Mouse (Mus musculus) thymus, adult 2 months (tissue): ENCODE data around the gene Nhlrc4. TPM values are rescaled to one million over a fixed set of nuclear protein-coding genes. Genes with fewer than 3 reads are reported as not detected.

ENCODE experiments used
- DNase-seq: peaks from one replicate; pipeline ENCODE4 v3.0.0; 2021
- H3K27ac ChIP-seq: fragments of 200-500 bp; 2 replicates; pipeline ENCODE4 v1.5.1; 2012; ENCODE audit warnings: low read length, control low read depth; ENCODE audit not compliant: control insufficient read depth, insufficient read depth
- H3K27me3 ChIP-seq: fragments of 200-500 bp; 2 replicates; pipeline ENCODE4 v1.6.1; 2012; ENCODE audit warnings: mild to moderate bottlenecking, low read length, moderate library complexity, mixed read lengths; ENCODE audit not compliant: control insufficient read depth, insufficient read depth
- H3K36me3 ChIP-seq: fragments of 200-500 bp; 2 replicates; pipeline ENCODE4 v1.6.1; 2012; ENCODE audit warnings: mild to moderate bottlenecking, low read length, moderate library complexity; ENCODE audit not compliant: control insufficient read depth, insufficient read depth
- H3K4me1 ChIP-seq: fragments of 200-500 bp; replicated peaks from 2 replicates; pipeline ENCODE4 v1.6.1; 2012; ENCODE audit warnings: low read length; ENCODE audit not compliant: control insufficient read depth, insufficient read depth
- H3K4me3 ChIP-seq: fragments of 200-500 bp; 2 replicates; pipeline ENCODE4 v1.5.1; 2012; ENCODE audit warnings: mild to moderate bottlenecking, low read length, control low read depth, moderate library complexity; ENCODE audit not compliant: control insufficient read depth, insufficient read depth
- CTCF ChIP-seq: fragments of 200-500 bp; IDR thresholded peaks from 2 replicates; pipeline ENCODE4 v1.5.1; 2012; ENCODE audit warnings: mild to moderate bottlenecking, control low read depth, low read length, moderate library complexity, borderline replicate concordance; ENCODE audit not compliant: control insufficient read depth, poor library complexity, insufficient read depth; ENCODE audit errors: extremely low read depth
- POLR2A ChIP-seq: fragments of 200-500 bp; IDR thresholded peaks from 2 replicates; pipeline ENCODE4 v1.6.1; 2012; ENCODE audit warnings: mild to moderate bottlenecking, low read length, control low read depth, moderate library complexity; ENCODE audit not compliant: control insufficient read depth, poor library complexity, insufficient read depth; ENCODE audit errors: extremely low read depth
- WGBS: fragments of 180-500 bp; shearing (Covaris S2); methylation state at CpG from one replicate; pipeline ENCODE4 v1.1.7; 2018; 5-methylcytosine and 5-hydroxymethylcytosine counted together
- polyA plus RNA-seq: library from polyadenylated mRNA; depleted of rRNA; stranded (reverse); fragments of >200 nt; gene quantifications from 2 replicates; pipeline ENCODE4 v1.2.3, GENCODE M21; 2012

Gene Nhlrc4
- polyA plus RNA-seq, 1 experiment = 0.62 TPM

DNA sequence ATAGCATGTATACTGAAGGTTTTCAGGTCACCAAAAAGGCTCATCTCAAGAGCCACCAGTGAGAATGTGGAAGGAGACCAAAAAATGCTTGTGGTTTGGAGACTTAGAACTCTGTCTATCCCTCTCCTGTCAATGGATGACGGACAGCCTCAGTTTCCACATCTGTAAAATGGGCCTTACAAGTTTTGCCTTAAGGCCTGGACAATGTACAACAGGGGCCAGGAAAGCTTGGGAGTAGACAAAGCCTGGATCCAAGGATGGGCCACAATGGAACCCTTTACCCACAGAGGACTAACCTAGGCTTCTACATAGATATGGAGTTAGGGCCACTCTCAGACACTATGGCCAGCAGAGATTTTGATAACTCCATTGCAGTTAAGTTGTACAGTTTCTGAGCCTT lies 39.3 kb upstream of the Nhlrc4 start:
- Histone ChIP-seq H3K27ac (no peak overlapping the region), H3K36me3 (no peaks in the 10 kb centered on the region), H3K4me1 (peaks cover 11% of the 10 kb centered on the region), H3K27me3 (no peaks in the 10 kb centered on the region), H3K4me3 (no peak overlapping the region)
- WGBS = 97% methylated on average over 1 of the region's 1 CpGs
- DNase-seq = no peak
- no peak for TF ChIP-seq POLR2A
- no peak for TF ChIP-seq CTCF

DNA sequence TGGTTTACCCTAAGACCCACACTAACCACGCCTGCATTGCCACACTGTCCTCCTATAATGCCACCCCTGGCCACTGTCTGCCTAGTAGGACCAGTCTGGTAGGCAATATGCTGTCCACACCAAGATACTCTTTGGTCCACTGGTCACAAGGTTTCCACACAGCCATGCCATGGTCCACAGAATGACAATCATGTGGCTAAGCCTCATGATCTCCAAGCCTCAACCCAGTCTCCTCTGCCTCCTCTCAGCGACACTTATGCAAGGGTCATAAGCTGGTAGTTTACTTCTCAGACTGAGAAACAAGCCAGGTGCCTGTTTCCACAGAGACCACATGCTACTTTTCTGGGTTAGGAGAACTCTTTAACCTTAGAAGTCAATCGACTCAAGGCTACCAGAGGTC lies 38.2 kb upstream of the Nhlrc4 start:
- Histone ChIP-seq H3K4me3 (no peak overlapping the region), H3K27me3 (no peaks in the 10 kb centered on the region), H3K4me1 (peaks cover 11% of the 10 kb centered on the region), H3K27ac (no peak overlapping the region), H3K36me3 (no peaks in the 10 kb centered on the region)
- TF ChIP-seq POLR2A (no peak), CTCF (no peak)
- DNase-seq = no peak
- WGBS = 93% methylated on average over 3 of the region's 3 CpGs

DNA sequence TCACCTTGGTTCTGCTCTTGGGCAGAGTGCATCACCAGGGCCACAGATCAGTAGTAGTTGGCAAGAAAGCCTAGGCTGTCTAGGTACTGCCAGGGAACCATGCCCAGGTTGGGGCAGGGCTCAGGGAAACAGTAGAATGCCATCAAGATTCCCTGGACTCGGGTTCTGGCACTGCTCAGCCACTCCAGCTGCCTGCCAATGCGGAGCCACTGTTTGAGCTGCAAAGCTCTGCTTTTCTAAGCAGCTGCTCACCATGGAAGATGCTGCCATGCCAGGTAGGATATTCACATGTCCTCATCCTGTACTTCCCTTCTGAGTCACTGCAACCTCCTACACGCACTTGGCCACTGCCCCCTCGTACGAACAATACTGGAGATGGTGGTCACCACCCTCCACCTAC lies 36.1 kb upstream of the Nhlrc4 start:
- DNase-seq = no peak
- no peaks in the 10 kb centered on the region for H3K36me3 ChIP-seq
- H3K4me3 ChIP-seq = no peak overlapping the region
- H3K27me3 ChIP-seq = no peaks in the 10 kb centered on the region
- 91% methylated on average over 5 of the region's 5 CpGs for WGBS
- H3K4me1 ChIP-seq = peaks cover 9% of the 10 kb centered on the region
- TF ChIP-seq CTCF (no peak), POLR2A (no peak)
- H3K27ac ChIP-seq = no peak overlapping the region

DNA sequence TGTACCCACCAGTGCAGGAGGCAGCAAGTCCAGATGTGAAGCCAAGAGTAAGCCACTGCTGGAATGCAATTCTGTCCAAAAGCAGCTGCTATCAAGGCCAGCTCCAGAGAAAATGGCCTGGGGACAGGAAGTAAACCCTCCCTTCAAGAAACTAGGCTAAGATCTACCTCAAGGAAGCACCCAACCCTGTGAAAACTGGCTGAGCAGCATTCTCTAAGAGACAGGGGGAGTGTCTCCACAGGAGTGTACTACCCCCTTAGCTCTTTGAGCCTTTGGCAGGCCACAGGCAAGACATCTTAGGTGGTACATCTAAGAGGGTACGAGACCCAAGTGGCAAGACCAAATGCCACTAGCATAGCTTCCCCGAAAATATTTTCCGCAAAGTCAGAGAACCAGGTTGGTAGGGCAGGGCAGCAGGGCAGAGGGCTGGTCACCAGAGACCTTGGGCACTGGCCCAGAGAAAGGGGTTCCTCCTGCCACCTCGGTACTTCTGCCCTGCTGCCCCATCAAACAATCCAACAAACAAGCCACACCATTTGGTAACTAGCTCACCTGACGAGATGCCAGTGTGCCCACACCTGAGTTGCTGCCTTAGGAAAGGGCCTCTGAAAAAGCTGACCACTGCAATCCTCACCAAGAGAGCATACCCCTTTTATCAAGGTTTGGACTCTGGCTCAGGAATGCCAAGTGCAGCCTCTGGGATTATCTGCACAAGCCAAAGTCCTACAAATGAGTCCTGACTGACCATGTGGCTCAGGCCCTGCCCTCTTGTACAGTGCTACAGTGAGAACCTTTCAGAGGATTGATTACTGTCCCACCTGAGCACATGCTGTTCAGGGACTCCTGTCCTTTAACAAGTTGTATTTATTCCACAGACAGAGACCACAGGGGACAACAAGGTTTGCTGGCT lies 35.3 kb upstream of the Nhlrc4 start:
- TF ChIP-seq POLR2A (no peak), CTCF (no peak)
- 88% methylated on average over 5 of the region's 5 CpGs for WGBS
- Histone ChIP-seq H3K36me3 (no peaks in the 10 kb centered on the region), H3K4me3 (no peak overlapping the region), H3K27me3 (no peaks in the 10 kb centered on the region), H3K4me1 (peaks cover 7% of the 10 kb centered on the region), H3K27ac (no peak overlapping the region)
- DNase-seq = no peak

GRCm38 (mm10) chr17:25970954-25971707 lies 26.4 kb upstream of the Nhlrc4 start:
- no peak for TF ChIP-seq POLR2A
- no peak for TF ChIP-seq CTCF
- DNase-seq = no peak
- no peak overlapping the region for H3K27ac ChIP-seq
- WGBS = 74% methylated on average over 4 of the region's 4 CpGs
- no peaks in the 10 kb centered on the region for H3K27me3 ChIP-seq
- H3K4me1 ChIP-seq = no peaks in the 10 kb centered on the region
- no peak overlapping the region for H3K4me3 ChIP-seq
- H3K36me3 ChIP-seq = no peaks in the 10 kb centered on the region

DNA sequence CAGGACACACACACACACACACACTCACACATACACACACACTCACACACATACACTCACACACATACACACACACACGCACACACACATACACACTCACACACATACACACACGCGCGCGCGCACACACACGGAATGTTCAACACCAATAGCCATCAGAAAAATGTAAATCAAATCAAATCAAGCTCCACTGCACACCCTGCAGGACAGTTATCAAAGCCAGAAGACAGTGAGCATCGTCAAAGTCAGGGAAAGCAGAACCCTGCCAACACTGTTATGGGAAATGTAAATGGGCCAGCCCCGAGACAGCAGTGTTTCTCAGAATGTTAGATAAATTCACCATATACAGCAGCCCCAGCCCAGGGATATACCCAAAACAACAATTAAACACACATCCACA lies 25.7 kb upstream of the Nhlrc4 start:
- Histone ChIP-seq H3K27ac (no peak overlapping the region), H3K4me3 (no peak overlapping the region), H3K36me3 (no peaks in the 10 kb centered on the region), H3K27me3 (no peaks in the 10 kb centered on the region), H3K4me1 (no peaks in the 10 kb centered on the region)
- 93% methylated on average over 9 of the region's 9 CpGs for WGBS
- DNase-seq = no peak
- TF ChIP-seq POLR2A = no peak
